Mouse (Mus musculus): ENCODE results near the gene Tpcn1. TPM values are rescaled to one million over a fixed set of nuclear protein-coding genes. Genes with fewer than 3 reads are reported as not detected.

Gene Tpcn1
- 12.1 TPM for polyA plus RNA-seq (2014; fragmentation: Illumina TruSeq; extraction: RNeasy Lipid Tissue Mini Kit (QIAGEN cat#74804); ENCODE audit: low read depth, low replicate concordance)

DNA sequence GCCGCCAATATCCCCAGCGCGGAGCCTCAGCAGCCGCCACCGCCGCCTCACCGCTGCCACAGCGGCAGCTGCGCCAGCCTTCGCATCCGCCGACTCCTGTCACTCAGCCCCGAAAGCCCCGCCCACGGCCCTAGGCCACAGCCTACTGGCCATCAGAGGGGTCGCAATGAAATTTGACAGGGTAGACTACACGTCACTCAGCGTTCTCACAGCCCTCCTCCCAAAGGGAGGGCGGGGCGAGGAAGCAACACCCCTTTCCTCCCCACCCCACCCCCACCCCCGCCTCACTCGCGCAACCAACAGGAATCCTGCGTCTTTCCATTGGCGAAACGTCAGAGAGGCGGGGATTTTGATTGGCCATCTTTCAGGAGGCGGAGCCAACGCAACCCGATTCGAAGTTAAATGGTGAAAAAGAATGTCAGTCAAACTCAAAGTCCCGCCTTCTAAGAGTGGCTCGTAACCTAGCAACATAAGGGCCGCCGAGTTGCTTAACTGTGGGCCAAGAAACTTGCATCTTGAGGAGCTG lies at the start of gene Tpcn1, which contains the start of gene Iqcd:
TSS of gene Tpcn1 (minus strand) at position 105 of the 526 bp plus-strand sequence.
TSS of gene Iqcd (plus strand) at position 448 of the 526 bp plus-strand sequence.

DNA sequence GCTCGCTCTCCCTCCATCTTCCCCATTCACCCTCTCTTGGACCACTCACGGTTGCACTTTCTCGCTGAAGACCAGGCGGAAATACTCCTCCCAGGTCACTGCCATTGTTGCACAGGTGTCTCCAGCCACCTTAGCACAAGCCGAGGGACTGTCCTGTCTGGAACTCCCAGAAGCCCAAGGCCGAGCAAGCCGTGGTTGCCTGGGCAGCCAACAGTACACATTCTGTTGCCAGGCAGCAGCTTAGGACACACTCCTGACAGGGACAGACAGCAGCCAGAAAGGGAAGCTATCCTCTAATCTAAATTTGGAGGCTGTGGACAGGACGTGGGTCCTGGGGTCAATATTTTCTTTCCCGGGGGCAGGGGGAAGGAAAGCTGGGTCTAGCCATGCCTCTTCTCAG lies 45.7 kb upstream of the Tpcn1 start, which contains the start of gene Cfap73:
TSS of gene Cfap73 (minus strand) at position 105 of the 400 bp plus-strand sequence.

DNA sequence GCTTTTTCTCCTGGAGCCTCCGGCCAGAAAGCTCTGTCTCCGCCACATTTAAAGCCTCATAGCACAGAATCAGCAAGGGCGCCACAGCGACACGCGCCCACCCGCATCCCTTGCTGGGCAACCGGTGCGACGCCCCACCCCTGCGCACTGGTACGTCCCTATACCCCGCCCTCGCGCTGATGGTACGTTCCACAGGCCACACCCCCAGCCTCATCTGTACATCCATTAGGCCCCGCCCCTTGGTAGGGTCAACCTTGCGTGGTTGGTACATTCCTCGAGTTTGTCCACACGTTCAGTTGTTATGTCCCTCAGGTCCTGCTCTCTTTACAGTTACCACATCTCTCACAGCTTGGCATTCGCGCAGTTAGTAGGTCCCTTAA lies 24.0 kb upstream of the Tpcn1 start, which contains the start of the genes Rita1 and Ddx54:
TSS of gene Rita1 (minus strand) at position 148 of the 380 bp plus-strand sequence.
TSS of gene Ddx54 (plus strand) at position 298 of the 380 bp plus-strand sequence.

DNA sequence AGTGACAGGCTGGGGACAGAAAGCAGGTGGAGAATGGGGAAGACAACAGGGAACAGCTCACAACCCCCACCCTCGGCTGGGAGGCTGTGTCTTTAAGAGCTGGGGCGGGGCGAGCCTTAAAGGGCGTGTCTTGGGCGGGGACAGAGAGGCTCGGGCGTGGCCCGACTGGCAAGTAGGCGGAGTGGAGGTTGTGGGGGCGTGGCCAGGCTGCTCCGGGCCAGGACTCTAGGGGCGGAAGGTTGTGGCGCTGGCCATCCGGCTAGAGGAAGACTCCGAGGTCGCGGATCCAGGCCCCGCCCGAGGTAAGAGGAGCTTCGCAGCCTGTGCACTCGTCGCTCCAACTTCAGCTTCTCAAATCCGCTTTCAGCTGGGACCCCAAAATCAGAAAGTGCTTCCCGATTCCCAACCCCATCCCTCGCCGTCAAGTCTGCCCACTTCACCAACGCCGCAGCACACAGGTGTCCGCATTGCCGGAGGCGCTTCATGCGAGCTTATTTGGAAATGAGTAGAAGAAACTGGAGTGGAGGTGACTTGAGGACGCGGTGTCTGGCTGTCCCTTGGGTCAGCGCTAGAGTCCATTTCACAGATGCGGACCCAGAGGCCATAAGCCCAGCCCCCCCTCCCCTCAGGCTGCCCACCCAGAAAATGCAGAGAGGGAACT lies 77.4 kb downstream of the Tpcn1 start, which contains the start of gene Slc8b1:
TSS of gene Slc8b1 (plus strand) at position 187 of the 661 bp plus-strand sequence.

DNA sequence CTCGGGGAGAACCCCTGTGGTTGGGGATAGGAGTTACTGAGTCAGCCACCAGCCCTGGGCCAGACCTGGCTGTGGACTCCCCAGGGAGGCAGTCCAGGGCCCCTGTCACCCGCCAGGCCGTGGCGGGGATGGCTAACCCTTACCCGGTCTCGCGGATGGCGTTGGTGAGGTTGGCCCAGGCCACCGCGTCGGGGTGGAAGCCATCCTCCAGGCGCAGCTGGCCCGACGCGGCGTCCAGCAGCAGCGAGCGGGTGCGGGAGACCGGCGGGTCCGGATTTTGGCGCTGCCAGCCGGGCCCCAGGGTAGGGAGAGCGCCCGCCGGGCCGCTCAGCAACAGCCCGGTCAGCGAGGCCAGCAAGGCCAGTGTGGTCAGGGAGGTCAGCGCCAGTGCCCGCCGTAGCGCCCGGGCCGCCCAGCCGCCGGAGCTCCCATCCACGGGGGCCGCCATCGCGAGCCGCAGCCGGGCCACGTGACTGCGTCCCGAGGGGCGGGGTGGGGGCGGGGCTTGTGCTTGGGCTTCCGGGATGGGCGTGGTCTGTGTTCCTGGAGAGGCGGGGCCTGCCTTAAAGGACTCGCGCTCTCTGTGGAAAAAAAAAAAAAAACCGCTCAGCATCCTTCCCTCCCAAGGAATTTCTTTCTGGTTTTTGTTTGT lies 85.2 kb downstream of the Tpcn1 start, which contains the start of gene Plbd2:
TSS of gene Plbd2 (minus strand) at position 482 of the 652 bp plus-strand sequence.

Other genes starting within 250 kb of the Tpcn1 start
- not detected for gene Lhx5, start 157.0 kb downstream of the Tpcn1 start, polyA plus RNA-seq (2014; fragmentation: Illumina TruSeq; extraction: RNeasy Lipid Tissue Mini Kit (QIAGEN cat#74804); ENCODE audit: low read depth, low replicate concordance)
- gene Sdsl, start 115.9 kb downstream of the Tpcn1 start, polyA plus RNA-seq (2014; fragmentation: Illumina TruSeq; extraction: RNeasy Lipid Tissue Mini Kit (QIAGEN cat#74804); ENCODE audit: low read depth, low replicate concordance): not detected
- not detected for gene Sds, start 112.1 kb downstream of the Tpcn1 start, polyA plus RNA-seq (2014; fragmentation: Illumina TruSeq; extraction: RNeasy Lipid Tissue Mini Kit (QIAGEN cat#74804); ENCODE audit: low read depth, low replicate concordance)
- 0.60 TPM for gene Plbd2, start 85.0 kb downstream of the Tpcn1 start, polyA plus RNA-seq (2014; fragmentation: Illumina TruSeq; extraction: RNeasy Lipid Tissue Mini Kit (QIAGEN cat#74804); ENCODE audit: low read depth, low replicate concordance)
- gene Slc8b1, start 77.5 kb downstream of the Tpcn1 start, polyA plus RNA-seq (2014; fragmentation: Illumina TruSeq; extraction: RNeasy Lipid Tissue Mini Kit (QIAGEN cat#74804); ENCODE audit: low read depth, low replicate concordance): 4.9 TPM
- gene Iqcd, start 343 bp upstream of the Tpcn1 start, polyA plus RNA-seq (2014; fragmentation: Illumina TruSeq; extraction: RNeasy Lipid Tissue Mini Kit (QIAGEN cat#74804); ENCODE audit: low read depth, low replicate concordance): 0.25 TPM
- not detected for gene Rita1, start 23.9 kb upstream of the Tpcn1 start, polyA plus RNA-seq (2014; fragmentation: Illumina TruSeq; extraction: RNeasy Lipid Tissue Mini Kit (QIAGEN cat#74804); ENCODE audit: low read depth, low replicate concordance)
- gene Ddx54, start 24.1 kb upstream of the Tpcn1 start, polyA plus RNA-seq (2014; fragmentation: Illumina TruSeq; extraction: RNeasy Lipid Tissue Mini Kit (QIAGEN cat#74804); ENCODE audit: low read depth, low replicate concordance): 0.73 TPM
- gene Cfap73, start 45.6 kb upstream of the Tpcn1 start, polyA plus RNA-seq (2014; fragmentation: Illumina TruSeq; extraction: RNeasy Lipid Tissue Mini Kit (QIAGEN cat#74804); ENCODE audit: low read depth, low replicate concordance): not detected
- gene Rasal1, start 60.1 kb upstream of the Tpcn1 start, polyA plus RNA-seq (2014; fragmentation: Illumina TruSeq; extraction: RNeasy Lipid Tissue Mini Kit (QIAGEN cat#74804); ENCODE audit: low read depth, low replicate concordance): not detected
- not detected for gene Dtx1, start 123.3 kb upstream of the Tpcn1 start, polyA plus RNA-seq (2014; fragmentation: Illumina TruSeq; extraction: RNeasy Lipid Tissue Mini Kit (QIAGEN cat#74804); ENCODE audit: low read depth, low replicate concordance)
- gene Oas2, start 161.2 kb upstream of the Tpcn1 start, polyA plus RNA-seq (2014; fragmentation: Illumina TruSeq; extraction: RNeasy Lipid Tissue Mini Kit (QIAGEN cat#74804); ENCODE audit: low read depth, low replicate concordance): 2.9 TPM
- gene Oas3, start 189.0 kb upstream of the Tpcn1 start, polyA plus RNA-seq (2014; fragmentation: Illumina TruSeq; extraction: RNeasy Lipid Tissue Mini Kit (QIAGEN cat#74804); ENCODE audit: low read depth, low replicate concordance): 4.9 TPM
- not detected for gene Oas1e, start 206.9 kb upstream of the Tpcn1 start, polyA plus RNA-seq (2014; fragmentation: Illumina TruSeq; extraction: RNeasy Lipid Tissue Mini Kit (QIAGEN cat#74804); ENCODE audit: low read depth, low replicate concordance)
- 2.3 TPM for gene Oas1c, start 223.8 kb upstream of the Tpcn1 start, polyA plus RNA-seq (2014; fragmentation: Illumina TruSeq; extraction: RNeasy Lipid Tissue Mini Kit (QIAGEN cat#74804); ENCODE audit: low read depth, low replicate concordance)